Mouse (Mus musculus) ovary, postnatal 36 days (tissue): ENCODE measurements around the gene Golga7b.

Source experiments
- DNase-seq: peaks from one replicate; pipeline ENCODE4 v3.0.0; 2022; ENCODE audit warnings: low spot score, mixed read lengths

Gene Golga7b

DNA sequence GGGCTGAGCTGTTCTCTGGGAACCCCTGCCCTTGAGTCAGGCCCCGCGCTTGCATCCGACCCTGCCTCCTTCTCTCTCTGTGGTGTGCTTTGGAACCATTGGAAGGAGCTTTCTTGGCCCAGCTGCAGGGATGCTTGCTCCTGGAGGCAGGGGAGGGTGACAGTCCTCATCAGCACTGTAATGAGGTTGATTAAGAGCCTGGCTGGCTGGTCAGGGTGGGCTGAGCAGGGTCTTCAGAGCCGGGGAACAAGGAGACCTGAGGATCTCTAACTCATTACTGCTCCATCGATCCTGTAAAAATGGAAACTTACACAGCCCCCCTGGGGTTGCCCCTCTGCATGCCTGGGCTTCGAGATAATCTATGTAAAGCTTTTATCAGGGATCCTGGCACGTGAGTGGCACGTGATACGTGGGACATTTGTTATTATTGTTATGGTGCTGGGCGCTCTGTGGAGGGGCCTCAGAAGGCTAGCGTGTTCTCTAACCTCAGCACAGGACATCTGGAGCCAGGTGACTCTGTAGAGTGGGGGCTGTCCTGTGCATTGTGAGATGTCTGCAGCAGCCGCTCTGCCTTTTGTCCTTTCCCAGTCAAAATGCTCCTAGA is 55.9 kb downstream of the Golga7b start:
- DNase-seq = no peak

DNA sequence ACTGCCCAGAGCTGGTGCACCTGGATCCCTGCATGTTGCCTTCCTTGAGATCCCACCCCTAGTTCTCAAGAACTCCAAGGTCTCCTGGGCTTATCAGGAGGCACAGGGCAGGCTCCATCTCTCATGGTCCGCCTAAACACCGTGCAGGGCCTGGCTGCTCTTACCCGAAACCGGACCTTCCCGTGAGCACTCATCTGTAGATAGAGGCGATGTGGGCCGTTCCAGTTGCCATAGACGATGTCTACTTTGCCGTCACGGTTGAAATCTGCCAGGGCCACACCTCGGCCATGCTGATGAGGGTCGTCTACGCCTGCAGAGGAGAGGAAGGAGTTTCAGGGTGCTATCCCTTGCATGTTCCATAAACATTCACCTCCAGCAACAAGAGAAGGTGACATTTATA is 57.1 kb downstream of the Golga7b start:
- DNase-seq = no peak

DNA sequence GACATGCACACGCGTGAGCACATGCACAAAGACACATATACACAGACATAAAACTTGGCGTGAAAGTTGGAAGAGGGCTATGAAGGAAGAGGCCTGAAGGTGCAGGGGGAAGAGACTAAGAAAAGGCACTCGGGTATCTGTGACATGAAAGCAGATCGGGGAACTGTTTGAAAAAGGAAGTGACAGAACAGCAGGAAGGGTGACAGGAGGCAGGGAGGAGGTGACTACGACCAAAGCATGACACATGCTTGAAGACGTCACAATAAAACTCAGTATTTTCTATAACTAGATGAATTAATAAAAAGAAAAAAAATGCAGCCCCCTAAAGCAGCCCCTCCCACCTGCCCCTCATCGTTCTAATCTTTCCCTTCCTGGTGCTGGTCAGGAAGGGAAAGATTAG is 58.4 kb downstream of the Golga7b start:
- no peak for DNase-seq

DNA sequence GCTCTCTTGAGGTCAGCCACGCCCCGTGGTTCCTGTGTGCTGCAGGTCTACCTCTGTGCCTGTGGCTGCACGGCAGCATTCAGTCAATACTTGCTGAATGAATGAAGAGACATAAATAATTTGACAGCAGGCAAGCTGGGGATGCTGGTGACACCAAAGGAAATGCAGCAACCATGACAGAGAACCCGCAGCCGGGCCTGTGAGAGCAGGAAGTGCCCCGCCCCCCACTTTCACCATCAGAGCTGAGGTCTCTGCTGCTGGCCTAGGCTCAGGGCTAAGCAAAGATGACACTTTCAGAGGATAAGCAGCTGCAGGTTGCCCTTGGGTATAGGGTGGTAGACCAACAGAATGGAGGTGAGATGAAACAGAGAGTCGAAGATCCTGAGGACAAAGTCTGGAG is 58.8 kb downstream of the Golga7b start:
- no peak for DNase-seq

DNA sequence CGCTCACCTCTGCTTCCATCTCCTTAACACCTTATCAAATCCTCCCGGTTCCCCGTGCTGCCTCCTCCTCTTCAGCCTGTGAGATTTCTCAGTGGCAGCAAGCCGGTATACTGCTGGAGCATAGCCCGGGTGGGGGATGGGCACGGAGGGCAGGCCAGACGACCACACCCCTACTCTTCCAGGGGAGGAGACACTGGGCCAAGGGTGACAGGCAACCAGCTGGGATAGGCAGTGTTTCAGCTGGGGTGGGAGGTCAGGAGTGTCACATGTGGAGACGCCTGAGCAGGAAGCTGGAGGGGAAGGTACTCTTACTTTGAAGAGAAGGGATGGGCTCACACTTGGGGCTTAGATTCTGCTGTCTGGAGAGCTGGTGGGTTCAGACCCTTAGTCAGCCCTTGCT is 59.6 kb downstream of the Golga7b start:
- no peak for DNase-seq

DNA sequence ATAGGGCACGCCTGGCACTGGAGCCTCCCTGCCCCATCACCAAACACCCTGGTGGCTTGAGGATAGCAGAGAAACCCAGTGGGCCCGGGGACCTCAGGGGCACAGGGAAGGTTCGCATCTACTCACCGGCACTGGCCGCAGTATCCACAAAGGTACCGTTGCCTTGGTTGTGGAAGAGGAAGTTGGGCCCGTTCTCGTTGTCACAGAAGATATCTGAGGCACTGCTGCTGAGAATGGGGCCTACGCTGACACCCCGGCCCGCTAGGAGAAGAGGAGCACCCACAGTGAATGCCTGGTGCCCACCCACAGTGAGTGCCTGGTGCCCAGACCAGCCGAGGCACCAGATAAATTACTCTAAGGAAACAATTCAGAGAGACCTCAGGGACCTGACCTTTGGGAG is 61.6 kb downstream of the Golga7b start:
- no peak for DNase-seq

DNA sequence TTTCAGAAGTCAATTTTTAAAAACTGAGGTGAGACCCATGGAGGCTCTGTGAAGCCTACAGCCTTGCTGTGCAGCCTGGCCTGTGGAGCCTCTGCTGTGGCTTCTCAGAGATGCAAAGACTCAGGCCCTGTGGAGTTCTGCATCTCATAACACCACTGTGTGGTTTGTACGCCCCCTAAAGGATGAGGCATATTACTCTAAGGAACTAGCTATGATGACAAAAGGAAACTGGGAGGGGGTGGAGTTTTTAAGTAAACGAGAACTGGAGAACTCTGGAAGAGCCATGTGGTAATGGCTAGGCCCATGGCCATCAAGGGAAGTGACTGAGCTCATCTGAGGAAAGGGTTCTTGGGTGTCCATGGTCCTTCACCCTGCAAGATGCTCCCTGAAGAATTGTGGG is 64.0 kb downstream of the Golga7b start:
- no peak for DNase-seq

DNA sequence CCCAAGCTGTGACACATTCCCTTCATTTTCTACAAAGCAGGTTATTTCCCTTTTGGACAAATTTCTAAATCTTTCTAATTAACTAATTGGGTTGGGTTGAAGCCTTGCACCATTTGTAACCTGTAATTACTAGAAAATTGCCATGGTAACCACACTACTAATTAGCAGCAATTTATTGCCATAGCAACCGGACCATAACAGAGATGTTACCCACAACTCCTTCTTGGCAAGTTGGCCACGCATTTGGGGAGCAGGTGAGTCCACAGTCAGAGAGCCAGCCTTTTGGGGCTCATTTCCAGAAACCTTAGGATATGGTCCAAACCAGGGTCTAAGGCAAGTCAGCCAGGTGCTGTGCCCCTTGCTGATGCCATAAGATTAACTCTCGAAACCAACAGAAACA is 64.8 kb downstream of the Golga7b start:
- no peak for DNase-seq

DNA sequence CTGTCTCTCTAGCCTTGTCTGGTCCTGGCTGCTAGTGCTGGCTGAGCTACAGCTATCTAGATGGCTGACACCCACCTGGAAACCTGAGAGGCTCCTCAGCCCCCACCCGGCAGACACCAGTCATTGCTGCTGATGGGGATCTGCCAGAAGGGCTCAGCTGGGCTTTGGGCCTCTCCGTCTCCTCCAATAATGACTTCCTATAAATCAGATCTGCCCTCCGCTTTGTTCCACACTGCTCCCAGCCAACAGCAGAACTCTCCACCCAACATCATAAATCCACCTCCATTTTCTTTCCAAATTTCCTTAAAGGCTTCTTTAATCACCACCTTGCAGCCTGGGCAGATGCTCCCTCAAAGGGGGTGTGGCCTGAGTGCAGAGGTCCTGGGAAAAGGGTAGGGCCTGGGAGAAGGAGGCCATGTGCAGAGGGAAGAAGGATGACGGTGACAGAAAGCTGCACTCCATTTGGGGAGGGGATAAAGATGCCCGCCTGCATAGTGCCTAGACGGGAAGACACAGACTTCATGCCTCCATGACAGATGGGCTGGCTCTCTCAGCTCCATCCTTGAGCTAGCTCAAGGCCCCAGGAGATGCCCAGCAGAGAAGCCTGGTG is 67.8 kb downstream of the Golga7b start:
- no peak for DNase-seq

DNA sequence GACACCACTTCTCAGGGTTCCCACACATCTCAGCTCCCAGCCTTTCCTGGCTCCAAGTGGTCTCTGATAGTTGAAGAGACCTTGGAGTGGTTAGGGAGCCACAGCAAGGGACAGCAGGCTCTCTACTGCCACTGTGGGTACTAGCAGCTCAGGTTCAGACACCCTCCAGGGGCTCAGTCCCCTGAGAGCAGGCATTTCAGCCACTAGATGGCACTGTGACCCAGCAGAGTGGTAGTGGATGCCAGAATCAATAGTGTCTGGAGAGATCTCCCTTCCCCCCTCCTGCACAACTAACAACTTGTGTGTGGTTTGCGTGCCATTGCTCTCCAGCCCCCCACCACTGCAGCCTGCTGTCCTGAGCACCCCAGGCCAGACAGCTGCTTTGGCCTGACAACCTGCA is 68.5 kb downstream of the Golga7b start:
- DNase-seq = peak; percentile 70

DNA sequence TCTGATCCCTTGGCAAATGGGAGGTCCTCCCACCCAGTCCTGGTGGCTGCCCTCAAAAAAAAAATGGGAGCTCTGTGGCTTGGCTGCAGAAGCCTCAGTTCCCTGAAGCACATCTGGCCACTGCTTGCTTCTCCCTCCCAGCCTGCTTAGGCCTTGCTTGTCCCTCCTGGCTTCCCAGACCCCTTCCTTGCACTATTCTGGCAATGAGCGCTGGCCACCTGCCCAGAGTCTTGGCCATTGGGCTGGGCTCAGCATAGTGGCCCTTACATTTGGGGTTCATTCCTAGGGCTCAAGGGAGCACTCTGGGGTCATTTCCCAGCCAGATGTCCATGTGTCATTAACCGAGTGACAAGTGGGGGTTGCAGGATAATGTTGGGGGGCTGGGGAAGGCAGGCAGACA is 69.2 kb downstream of the Golga7b start:
- no peak for DNase-seq

DNA sequence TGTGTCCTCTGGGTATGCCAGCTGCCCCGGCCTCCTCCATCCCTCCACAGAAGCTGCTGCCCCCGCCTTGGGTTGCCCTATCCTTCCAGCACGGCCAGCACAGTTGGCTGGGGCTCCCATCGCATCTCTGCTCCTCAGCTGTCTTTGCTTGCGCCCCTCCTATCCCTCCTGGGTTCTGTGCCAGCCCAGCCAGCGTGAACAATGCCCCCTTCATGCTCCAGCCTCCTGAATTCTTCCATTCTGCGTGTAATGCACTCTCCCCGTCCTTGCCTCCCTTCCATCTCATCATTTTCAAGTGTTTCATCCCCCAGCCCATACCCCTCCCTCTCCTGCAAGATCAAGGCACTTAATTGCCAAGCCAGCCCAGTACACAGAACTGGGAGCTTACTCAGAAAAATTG is 69.6 kb downstream of the Golga7b start:
- DNase-seq = no peak

DNA sequence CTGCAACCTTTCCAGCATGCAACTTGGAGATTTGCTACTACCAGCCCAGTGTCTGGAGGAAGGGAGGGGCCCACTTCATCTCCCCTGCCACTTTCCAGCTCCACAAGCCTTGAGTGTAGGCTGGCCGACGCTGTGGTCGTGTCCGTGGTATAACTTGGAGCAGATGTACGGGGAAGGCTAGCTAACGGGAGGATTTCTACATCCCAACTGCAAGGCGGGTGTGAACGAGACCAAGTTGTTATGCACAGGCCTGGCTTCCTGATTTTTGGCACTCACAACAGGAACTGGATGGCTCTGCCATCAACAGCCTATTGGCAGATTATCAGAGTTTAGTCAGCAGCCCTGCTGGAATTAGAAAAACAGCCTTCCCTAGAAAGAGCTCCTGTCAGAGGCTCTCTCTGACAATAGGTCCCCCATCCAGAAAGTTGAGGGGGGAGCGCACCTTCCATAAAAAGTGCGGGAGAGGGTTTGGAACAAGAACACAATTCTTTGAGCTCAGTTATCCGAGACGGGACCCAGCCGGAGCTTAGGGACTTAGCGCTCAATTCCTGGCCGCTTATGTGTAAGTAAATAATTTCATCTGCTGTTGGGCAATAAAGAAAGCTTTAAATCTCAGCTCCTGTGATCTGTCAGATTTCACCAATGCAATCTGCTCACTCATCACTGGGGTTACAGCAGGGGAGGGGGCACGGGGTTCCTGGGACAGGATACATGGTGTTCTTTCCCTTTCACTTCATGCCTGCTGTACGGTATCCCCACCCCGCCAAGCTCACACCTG is 70.5 kb downstream of the Golga7b start:
- no peak for DNase-seq
